Mouse (Mus musculus) heart, adult 18-20 months (tissue): ENCODE results near the gene Srp68. TPM values are rescaled to one million over a fixed set of nuclear protein-coding genes. Genes with fewer than 3 reads are reported as not detected.
"Not testable (repeated sequence)": the region's sequence is repeated elsewhere in the genome, so short reads cannot be mapped to it uniquely, and the experiment has no call there.

Experiments
- DNase-seq, 2 experiments: peaks; one replicate each; pipeline ENCODE4 v3.0.0; 2021 to 2022; ENCODE audit warnings: mixed read lengths in 1 of 2
- total RNA-seq, 2 experiments: library from RNA; stranded (reverse); gene quantifications; 2 replicates each; pipeline ENCODE4 v1.2.3; 2021

The Srp68 gene
- total RNA-seq, 2 experiments from 2014 or later: 59.0 to 67.2 TPM

DNA sequence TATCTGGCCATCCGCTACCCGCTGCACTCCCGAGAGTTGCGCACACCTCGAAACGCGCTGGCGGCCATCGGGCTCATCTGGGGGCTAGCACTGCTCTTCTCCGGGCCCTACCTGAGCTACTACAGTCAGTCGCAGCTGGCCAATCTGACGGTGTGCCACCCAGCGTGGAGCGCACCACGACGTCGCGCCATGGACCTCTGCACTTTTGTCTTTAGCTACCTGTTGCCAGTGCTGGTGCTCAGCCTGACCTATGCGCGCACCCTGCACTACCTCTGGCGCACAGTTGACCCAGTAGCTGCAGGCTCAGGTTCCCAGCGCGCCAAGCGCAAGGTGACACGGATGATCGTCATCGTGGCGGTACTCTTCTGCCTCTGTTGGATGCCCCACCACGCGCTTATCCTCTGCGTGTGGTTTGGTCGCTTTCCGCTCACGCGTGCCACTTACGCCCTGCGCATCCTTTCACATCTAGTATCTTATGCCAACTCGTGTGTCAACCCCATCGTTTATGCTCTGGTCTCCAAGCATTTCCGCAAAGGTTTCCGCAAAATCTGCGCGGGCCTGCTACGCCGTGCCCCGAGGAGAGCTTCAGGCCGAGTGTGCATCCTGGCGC is 9.0 kb upstream of the Srp68 start:
- no peak for DNase-seq

DNA sequence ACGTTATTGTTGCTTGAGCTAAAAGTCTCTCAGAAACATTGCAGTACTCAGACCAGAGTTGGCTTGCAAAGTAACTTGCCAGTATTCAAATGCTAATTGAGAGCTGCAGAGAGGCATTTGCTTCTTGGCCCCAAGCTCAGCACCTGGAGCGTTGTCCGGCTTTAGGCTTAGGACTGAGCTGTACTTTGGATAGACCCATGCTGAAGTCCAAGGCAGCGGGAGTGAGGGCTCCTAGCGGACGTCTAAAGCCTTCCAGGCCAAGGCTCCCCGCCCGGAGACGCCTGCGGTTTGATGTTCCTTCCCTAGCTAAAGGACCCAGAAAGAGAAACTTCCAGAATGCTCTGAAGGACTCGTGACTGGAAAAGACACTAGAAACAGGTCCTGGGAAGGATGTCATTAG is 8.1 kb upstream of the Srp68 start:
- no peak for DNase-seq

DNA sequence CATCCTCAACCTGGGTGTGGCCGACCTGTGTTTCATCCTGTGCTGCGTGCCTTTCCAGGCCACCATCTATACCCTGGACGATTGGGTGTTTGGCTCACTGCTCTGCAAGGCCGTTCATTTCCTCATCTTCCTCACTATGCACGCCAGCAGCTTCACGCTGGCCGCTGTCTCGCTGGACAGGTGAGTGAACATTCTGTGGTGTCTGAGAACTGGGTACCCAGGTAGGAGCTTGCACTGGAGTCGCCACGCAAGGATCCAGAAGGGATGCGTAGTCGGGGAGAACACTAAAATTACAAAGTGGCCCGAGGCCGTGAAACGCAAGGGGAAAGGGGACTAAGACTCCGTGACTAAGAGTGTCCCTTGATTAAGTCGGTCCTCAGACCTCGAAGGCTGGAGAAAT is 7.7 kb upstream of the Srp68 start:
- DNase-seq: no peak

DNA sequence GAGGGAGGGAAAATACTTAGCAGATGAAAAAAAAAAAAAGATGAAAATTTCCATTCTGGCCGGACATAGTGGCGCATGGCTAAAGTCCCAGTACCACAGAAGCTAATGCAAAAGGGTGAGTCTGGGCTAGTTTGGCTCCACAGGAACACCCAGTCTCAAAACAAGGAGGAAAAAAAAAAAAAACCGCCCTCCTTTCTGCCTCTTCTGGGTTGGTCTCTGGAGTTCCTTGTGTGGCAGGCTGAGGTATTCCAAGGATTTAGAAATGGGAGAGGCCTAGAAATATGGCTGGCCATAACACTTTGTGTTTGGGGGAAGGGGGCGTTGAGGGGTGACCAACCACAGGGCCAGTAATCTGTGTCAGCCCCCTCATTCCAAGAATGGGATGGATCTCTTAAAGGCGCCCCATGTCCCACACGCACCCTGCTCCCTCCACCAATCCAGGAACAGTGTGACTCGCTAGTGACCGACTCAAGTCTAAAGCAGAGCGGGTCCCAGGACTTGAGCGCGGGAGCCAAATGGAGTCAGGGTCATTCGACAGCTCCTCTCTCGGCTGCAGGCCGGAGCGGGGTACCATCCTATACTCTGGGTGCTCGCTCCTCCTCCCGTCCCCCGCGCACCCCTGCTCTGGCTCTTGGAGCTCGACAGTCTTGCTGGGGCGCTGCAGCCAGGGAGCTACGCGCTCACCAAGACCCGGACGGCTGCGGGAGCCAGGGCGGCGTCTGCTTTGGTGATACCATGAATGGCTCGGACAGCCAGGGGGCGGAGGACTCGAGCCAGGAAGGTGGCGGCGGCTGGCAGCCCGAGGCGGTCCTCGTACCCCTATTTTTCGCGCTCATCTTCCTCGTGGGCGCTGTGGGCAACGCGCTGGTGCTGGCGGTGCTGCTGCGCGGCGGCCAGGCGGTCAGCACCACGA is 7.0 kb upstream of the Srp68 start, which contains the start of gene Galr2:
Galr2 (plus strand) TSS at position 189 of the 913 bp plus-strand sequence.
- no peak for DNase-seq

DNA sequence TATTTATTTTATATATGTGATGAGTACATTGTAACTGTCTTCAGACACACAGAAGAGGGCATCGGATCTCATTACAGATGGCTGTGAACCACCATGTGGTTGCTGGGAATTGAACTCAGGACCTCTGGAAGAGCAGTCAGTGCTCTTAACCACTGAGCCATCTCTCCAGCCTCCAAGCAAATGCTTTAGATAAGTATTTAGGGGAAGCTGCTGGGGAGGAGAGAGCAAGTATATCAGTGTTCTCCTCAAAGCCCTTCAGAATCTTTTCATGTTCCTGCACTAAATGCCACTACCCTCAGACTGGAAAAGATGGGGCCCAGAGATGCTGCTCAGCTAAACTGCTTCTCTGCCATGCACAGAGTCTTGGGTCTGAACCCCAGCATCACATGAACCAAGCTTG is 3.2 kb upstream of the Srp68 start:
- not testable (repeated sequence) for DNase-seq

DNA sequence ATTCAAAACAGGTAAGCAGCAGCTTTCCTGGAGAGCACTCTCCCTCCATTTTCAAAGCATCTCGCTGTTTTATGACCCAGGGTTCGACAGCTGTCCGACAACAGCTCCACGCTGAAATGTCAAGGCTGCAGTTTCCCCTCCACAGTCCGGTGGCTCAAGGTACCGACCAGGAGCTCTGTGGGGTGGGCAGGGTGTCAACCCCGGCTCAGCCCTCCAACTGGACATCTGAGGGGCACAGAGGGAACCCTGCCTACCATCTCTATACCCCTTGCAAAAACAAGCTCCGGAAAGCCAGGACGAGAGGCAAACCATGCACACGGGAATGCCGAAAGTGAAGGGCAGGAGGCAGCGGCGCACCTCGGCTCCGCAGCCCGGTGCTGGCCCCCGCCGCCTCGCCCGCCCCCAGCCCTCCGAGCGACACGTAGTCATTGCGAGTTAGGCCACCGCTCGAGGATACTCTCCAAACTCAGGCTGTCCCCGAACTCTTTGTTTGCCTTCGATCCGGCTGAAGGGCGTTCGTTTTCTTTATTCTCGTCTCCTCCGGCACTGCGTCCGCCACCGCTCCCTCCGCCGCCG is 460 bp downstream of the Srp68 start:
- no peak for DNase-seq

DNA sequence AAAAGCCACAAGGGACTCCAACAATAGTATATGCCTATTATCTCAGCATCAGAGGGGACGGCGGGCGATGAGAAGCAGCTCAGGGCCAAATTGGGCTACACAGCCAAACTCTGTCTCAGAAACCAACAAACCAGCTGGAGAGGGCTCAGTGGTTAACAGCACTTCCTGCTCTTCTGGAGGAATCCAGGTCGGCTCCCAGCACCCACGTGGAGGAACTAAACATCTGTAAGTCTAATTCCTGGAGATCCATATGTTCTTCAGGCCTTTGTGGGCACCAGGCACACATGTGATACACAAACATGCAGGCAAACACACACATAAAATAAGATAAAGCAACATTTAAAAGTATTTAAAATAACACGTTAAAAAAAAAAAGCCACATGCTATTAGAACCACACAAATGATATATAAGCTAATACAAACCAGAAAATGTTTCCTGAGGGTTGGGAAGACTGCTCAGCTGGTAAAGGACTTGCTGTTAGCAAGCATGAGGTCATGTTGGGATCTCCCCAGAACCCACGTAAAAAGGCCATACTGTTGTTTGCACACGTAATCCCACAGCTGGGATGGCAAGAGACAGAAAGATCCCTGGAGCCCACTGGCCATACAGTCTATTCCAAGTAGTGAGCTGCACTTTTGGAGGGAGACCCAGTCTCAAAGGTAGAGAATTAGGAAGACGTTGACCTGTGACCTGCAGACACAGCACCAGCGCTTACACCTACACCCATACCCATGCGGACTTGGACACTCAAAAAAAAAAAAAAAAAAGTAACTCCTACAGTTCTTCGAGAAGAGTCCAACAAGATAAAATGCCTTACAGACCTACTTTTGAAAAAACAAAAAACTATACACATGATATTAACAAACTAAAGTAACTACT is 1.2 kb downstream of the Srp68 start:
- DNase-seq: no peak

DNA sequence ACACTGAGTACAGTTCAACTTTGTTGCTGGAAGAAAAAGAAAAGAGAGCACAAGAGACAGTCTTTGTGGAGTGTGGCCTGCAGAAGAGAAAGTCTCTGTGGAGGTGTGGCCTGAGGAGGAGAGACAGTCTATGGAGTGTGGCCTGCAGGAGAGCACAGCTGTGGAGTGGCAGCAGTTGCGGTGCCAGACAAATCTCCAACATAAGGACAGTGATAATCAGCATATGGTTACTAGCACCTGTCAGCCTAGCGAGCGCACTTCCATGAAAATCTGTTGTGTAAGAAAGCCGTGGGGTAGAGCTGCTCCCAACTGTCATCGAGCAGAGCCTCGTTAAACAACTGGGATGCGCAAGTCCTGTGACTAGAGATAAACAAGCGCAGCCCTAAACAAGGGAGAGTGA is 4.5 kb downstream of the Srp68 start:
- no peak for DNase-seq

DNA sequence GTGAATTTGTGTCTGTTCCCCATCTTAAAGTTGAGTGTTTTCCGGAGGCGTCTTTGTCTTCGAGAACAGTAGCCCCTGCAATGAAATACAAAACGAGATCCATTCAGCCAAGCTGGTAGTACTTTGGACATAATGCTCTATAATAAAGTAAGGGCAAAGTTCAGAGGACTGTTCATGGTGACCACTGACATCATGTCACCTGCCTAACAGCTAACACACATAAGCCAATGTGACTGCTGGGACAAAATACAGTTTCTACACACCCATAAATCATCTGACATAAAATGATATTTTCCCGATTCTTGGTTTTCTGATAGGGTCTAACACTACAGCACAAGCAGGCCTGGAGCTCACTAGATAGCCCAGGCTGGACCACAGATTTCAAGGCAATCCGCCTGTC is 5.7 kb downstream of the Srp68 start:
- no peak for DNase-seq

DNA sequence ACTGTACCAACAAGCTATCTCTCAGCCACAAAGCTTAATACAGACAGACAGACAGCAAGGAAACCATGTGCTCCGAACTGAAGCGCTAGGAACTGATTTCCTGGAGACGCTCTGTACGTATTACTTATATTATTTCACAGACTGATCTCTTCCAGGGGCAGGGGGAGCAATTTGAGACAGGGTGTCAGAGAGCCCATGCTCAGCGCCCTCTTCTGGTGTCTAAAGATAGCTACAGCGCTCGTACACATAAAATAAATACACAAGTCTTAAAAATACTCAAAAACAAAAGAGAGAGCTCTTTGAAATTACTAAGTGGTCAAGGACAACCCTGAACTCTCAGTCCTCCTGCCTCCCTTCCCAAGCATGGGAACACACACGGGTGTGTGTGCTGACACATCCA is 6.4 kb downstream of the Srp68 start:
- no peak for DNase-seq

DNA sequence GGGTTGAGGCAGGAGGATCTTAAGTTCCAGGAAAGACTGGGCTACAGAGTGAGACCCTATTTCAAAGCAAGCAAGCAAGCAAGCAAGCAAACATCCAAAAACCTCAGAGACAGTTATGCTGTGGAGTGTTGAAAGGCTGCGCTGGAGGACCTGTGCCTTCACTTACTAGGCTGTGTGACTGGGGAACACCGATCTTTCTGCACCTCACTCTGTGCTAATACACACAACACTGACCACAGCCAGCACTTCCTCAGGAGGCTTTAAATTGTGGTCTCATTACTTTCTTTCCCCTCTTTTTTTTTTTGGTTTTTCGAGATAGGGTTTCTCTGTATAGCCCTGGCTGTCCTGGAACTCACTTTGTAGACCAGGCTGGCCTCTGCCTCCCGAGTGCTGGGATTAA is 8.2 kb downstream of the Srp68 start:
- DNase-seq: no peak

DNA sequence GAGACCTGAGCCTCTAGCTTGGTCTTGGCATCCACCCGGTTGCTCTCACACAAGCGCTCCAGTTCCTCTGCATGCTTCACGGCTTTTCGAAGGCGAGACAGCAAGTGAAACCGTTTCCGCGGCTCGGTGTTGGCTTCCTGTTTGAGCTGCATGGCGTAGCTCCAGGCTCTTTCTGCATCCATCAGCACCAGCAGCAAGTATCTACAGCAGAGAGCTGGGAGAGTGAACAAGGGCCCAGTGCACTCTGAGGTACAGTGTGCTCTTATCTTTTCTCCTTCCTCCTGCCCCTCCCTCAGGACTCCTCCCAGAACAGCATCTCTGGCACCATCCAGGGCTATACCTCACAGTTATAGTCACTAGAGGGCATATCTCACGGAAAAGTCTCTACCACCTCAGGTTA is 8.7 kb downstream of the Srp68 start:
- DNase-seq: no peak

DNA sequence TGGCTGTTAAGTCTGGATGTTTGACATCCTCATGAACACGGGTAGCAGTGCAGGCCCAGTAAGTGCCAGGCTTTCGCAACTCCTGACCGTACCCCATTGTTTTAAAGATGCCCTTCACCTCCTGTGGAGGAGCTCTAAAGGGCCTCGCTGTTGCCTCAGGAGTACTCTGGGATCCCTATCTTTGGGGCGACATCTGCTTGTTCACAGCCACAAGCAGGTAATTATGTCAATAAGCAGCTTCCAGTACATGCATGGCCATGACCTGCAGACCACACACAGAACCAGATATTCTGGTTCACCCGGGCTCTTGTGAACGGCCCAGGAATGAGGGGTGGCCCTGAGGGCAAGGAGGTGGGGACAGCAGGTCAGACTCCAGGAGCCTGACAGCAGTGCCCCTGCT is 13.8 kb downstream of the Srp68 start:
- DNase-seq: no peak

DNA sequence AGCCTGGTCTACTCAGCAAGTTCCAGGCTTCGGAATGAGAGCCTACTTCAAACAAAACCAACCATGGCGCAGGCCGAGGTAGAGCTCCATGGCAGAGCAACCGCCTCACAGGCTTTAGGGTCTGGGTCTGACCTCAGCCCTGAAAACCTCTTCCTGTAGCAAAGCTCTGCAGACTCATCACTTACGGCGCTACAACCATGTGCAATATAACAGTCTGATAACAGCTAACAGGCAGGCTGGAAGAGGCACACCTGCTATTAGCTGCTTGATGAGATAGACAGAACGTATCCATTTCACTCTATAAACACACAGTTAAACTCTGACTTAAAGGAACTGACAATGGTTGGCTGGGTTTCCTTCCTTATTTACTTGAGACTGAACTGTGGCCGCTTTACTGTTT is 14.6 kb downstream of the Srp68 start:
- DNase-seq: no peak

DNA sequence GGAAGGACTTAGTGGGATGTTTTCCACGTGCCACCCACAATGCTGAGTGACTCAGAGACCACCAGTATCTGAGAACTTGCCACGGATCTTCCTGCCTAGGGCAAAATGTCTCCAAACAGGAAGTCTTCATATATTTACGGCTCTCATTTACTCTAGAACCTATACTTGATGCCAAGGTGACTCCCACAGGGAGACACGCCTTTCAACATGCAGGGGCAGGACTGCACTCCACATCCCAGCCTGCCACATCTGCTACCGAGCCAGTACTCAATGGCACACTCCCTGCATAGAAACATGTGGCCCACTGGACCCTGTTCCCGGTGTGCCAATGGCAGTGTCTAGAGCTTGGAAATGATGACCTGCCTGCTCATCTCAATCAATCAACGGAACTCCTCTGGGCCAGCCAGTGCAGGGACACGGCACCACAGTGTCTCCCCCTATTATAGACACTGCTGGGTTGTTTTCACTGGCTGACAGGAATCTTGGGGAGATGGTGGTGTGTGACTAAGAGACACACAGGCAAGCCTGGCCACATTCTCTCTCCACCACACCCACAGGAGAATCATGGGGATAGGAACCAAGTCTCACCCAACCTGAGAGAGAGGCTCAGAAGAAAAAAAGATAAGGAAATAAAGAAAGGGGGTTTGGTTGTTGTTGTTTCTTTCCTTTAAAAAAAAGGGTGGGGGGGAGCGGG is 17.9 kb downstream of the Srp68 start:
- DNase-seq: no peak

DNA sequence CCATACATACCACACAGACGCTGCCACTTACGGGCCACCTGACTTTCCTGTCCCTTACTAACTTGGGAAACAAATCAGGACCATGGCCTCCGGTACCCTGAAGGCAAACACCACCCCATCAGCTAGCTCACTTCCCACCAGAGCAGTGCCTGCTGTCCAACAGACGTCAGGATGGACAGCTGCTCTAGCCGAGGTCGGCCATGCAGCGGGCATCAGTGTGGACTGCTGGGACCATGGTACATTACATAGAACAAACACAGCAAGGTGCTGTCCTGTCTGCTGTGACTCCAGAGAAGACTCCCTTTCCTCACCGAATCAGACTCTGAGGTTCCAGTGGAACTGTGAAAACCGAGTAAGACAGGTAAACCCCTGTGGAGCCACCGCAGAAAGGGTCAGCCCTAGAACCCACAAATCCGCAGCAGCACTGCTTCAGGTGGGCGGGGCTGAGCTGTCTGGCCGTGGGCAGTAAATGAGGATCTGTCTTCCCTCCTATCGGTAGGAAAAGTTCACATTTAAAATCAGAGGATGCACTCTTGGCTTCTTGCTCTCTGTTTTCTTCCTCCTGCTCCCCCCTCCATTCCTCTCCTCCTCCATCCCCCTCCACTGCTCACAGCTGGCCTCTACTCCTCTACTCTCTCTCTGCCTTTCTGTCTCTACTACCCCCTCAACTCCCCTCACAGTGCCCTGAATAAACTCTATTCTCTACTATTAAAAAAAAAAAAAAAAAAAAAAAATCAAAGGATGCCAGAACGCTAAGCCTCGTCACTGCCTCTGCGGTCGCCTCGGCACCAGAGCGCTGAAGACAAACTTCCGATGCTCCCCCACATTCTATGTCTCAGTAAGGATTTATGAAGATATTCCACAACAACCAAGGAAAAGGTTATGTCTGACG is 18.7 kb downstream of the Srp68 start:
- DNase-seq: no peak

DNA sequence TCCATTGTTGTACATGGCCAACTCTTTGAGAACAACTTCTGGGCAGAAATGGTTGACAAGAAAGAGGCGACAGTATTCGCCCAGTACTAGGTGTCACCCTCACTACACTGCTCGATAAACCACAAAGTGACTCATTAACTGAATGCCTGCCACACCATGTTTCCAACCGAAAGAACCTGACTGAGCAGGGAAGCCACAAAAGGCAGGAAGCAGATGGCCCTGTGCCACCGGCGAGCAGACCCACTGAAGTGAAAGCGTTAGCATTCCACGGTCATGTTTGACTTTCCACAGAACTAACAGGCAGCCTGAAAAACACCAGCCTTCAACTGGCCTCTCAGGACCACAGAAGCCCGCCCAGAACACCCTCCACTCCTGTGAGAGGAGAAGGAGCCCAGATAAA is 19.4 kb downstream of the Srp68 start:
- DNase-seq: peak in 1 of 2 experiments; percentile 12

DNA sequence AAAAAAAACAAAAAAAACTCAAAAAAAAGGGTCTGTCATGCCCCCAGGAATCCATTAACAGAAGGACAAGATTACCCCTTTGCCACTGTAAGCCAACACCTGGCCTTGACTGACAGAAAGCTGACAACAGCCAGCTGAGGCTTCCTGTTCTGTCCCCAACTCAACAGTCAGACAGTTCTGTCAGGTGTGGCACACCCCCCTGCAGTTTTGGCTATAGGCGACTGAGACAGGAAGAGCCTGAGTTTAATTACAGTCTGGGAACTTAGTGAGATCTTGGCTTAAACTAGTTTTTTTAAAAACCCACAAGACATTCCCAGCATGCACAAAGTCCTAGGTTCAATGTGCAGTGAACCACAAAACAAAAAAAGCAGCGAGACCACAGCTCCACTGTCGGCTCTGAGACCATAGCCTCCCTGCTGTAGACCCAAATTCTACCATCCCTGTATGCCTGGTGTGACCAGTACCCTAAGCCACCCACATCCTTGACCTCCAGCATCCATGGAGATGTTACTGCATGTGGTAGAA is 20.9 kb downstream of the Srp68 start:
- DNase-seq: no peak

DNA sequence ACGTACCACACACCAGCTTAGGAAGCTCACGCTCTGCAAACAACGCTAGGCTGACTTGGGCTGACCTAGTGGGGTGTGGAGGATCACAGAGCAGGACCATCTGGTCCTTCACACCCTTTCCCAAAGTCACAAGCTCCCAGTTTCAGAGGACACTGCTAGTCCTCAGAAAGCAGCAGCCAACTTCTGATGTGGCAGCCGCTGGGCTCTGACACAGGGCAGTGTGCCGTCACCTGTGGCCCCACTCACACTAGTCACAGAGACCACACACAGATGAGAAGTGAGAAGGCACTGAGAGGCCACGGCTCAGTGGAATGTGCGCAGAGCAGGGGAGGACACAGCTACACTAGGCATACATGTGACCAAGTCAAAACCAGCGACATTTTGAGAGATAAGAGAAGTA is 23.1 kb downstream of the Srp68 start:
- no peak for DNase-seq

DNA sequence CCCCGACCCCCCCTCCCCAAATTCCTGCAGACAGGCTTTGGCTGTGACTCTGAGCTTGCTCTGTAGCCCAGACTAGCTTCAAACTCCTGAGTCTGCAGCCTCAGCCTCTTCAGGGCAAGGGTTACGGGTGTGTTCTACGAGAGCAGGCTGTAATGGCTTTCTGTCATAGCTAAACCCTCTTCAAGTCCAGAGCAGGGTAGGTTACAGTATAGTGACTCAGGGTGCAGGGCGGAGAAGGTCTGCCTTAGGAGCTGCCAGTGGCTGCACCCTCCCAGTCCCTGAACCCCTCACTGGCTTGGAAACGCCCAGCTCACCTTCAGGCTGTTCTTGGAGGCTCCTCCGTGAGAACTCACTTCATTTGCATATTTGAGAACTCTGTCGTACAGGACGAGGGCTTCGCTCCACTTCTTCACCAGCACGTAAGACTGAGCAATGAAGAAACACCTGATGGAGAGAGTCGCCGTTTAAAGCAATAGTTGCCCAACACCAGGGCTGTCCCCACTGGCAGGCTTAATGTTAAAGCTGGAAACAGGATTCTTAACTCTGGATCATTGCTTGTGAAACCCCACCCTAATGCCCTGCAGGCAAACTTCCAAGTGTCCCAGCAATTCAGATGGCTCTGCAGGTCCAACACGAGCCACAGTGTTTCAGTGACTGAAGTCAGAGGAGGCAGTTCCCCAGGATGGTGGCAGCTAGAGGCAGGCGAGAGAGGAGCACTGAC is 26.4 kb downstream of the Srp68 start:
- no peak for DNase-seq
